Mouse (Mus musculus): ENCODE measurements around the gene Ankdd1b.

DNA sequence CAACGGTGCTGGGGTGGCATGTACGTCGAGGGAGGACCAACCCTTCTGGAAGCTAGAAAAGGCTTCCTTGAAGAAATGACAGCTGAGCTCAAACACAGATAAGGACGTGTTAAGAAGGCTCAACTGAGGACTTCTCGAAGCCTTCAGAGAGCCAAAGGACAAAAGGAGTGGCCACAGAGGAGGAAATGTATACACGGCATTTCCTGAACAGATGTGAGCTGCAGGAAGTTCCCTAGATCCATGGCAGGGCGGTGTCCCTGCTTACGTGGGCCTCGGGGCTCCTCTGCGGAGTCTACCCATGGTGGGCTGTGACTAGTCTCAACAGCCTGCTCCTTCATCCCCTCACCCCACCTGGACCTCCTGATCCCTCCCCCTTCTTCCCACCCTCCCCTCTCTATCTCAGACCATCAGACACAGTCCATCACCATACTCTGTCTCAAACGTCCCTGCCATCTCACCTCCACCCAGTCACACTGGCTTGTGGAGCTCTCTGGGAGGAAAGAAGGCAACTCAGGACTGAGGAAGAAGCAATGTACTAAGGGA lies 37.3 kb downstream of the Ankdd1b start:
- TF ChIP-seq CTCF (IDR thresholded peaks at IDR 0.05; ENCODE audit: low read depth) (no peak), EP300 (IDR thresholded peaks at IDR 0.05; ENCODE audit: low read depth) (0 out of 2 replicates have a peak, but pooled peaks have one; percentile 40)
